Mouse (Mus musculus) neural tube, embryonic 15.5 days (tissue): ENCODE data around the gene Slc7a15. TPM values are rescaled to one million over a fixed set of nuclear protein-coding genes. Genes with fewer than 3 reads are reported as not detected.
"Not testable (repeated sequence)": the region's sequence is repeated elsewhere in the genome, so short reads cannot be mapped to it uniquely, and the experiment has no call there.

Experiments
- ATAC-seq: fragments of 200-750 bp; cut with Nextera tagmentation; 2 replicates; pipeline ENCODE4 v1.8.0; 2017; ENCODE audit warnings: mild to moderate bottlenecking, moderate TSS enrichment, moderate library complexity; ENCODE audit not compliant: low FRiP score
- H3K27ac ChIP-seq: fragments of 300-500 bp; sonication (generic); replicated peaks from 2 replicates; pipeline ENCODE4 v1.5.1; 2015; ENCODE audit warnings: mild to moderate bottlenecking, inconsistent platforms
- H3K27me3 ChIP-seq: fragments of 300-500 bp; sonication (generic); replicated peaks from 2 replicates; pipeline ENCODE4 v1.6.1; 2015; ENCODE audit warnings: inconsistent platforms
- H3K36me3 ChIP-seq: fragments of 300-500 bp; sonication (generic); 2 replicates; pipeline ENCODE4 v1.6.1; 2015; ENCODE audit warnings: inconsistent platforms
- H3K4me1 ChIP-seq: fragments of 300-500 bp; sonication (generic); 2 replicates; pipeline ENCODE4 v1.6.1; 2015; ENCODE audit warnings: inconsistent platforms
- H3K4me2 ChIP-seq: fragments of 300-500 bp; sonication (generic); 2 replicates; pipeline ENCODE4 v1.6.1; 2015; ENCODE audit warnings: inconsistent platforms, mild to moderate bottlenecking, moderate library complexity
- H3K4me3 ChIP-seq: fragments of 300-500 bp; sonication (generic); replicated peaks from 2 replicates; pipeline ENCODE4 v1.5.1; 2015; ENCODE audit warnings: mild to moderate bottlenecking, inconsistent platforms
- H3K9ac ChIP-seq: fragments of 300-500 bp; sonication (generic); replicated peaks from 2 replicates; pipeline ENCODE4 v1.6.1; 2015; ENCODE audit warnings: mild to moderate bottlenecking, inconsistent platforms
- H3K9me3 ChIP-seq: fragments of 300-500 bp; sonication (generic); replicated peaks from 2 replicates; pipeline ENCODE4 v1.6.1; 2016; ENCODE audit warnings: inconsistent platforms
- WGBS: fragments of 180-500 bp; shearing (Covaris S2); methylation state at CpG from one replicate; pipeline ENCODE4 v1.1.7; 2015; ENCODE audit warnings: mixed read lengths; 5-methylcytosine and 5-hydroxymethylcytosine counted together
- polyA plus RNA-seq: library from polyadenylated mRNA; unstranded; fragments of >200 nt; fragmentation: Nextera tagmentation; extraction: Ambion mirVana; gene quantifications from 2 replicates; pipeline ENCODE4 v1.2.1, GENCODE M21; 2015

Gene Slc7a15
- polyA plus RNA-seq, 1 experiment from 2014 or later = not detected

DNA sequence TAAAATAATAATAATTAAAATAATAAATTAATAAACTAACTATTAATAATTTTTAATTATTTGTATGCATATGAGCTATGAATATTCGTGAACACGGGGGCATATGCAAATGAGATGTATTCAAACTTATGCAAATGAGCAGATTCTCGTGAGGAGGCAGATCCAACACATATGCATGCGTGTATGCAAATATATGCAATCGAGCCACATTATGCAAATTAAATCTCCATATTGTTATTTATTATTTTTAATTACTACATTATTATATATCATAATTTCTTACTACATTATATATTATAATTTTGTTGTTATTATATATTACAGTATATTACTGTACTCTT is 21.8 kb upstream of the Slc7a15 start:
- Histone ChIP-seq H3K4me2 (no peak overlapping the region), H3K9ac (no peak overlapping the region), H3K9me3 (no peaks in the 10 kb centered on the region), H3K4me3 (no peak overlapping the region), H3K4me1 (no peaks in the 10 kb centered on the region), H3K27ac (no peak overlapping the region), H3K36me3 (0 out of 2 replicates have a peak, but pooled peaks cover 4% of the 10 kb centered on the region), H3K27me3 (no peaks in the 10 kb centered on the region)
- 77% methylated on average over 5 of the region's 5 CpGs for WGBS
- ATAC-seq = no peak

DNA sequence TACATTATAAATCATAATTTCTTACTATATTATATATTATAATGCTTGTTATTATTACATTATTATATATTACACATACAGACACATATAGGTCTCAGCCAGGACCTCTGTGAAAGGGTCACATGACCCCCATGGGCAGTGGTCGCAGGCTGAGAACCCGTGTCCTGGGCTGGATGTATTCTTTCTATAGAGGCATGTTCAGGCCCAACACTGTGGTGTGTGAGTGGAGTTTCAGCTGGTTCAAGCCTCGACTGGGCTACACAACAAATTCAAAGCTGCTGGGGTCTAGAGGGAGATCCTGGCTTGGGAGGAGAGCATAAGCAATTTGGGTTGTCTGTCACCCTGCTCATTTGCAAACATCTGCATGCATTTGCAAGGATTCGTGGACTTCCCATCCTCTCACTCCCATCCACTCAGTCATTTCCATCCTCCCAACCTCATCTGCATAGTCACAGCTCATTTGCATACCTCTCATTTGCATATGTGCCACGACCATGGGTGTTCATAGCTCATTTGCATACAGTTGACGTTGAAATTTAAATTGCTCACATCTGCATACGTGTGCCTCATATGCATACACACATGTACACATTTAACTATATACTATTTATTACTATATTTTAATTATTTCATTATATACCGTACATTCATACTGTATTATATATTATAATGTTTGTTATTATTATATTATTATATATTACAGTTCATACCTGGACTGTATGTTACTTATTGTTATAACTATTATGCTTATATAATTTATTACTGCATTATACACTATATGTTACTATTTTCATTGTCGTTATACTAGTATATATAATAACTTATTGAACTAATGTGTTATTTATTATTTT is 21.2 kb upstream of the Slc7a15 start:
- Histone ChIP-seq H3K27me3 (no peaks in the 10 kb centered on the region), H3K9ac (no peak overlapping the region), H3K4me1 (no peaks in the 10 kb centered on the region), H3K9me3 (no peaks in the 10 kb centered on the region), H3K36me3 (0 out of 2 replicates have a peak, but pooled peaks cover 4% of the 10 kb centered on the region), H3K4me3 (no peak overlapping the region), H3K27ac (no peak overlapping the region), H3K4me2 (no peak overlapping the region)
- 75% methylated on average over 9 of the region's 9 CpGs for WGBS
- ATAC-seq = no peak

DNA sequence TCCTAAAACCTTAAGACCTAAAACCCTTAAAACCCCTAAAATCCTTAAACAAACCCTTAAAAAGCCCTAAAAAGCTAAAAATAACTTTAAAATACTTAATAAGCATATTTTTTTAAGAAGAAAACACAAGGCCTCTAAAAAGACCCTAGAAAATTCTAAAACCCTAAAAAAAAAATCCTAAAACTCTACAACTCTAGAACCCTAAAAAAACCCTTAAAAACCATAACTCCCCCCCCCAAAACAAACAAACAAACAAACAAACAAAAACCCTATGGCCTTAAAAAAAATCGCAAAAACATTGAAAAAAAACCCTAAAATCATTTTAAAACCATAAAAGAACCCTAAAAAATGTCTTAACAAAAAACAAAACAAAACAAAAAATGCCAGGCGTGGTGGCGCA is 19.4 kb upstream of the Slc7a15 start:
- no peaks in the 10 kb centered on the region for H3K9me3 ChIP-seq
- no peaks in the 10 kb centered on the region for H3K4me1 ChIP-seq
- H3K4me2 ChIP-seq = no peak overlapping the region
- WGBS = 90% methylated on average over 3 of the region's 3 CpGs
- no peak overlapping the region for H3K27ac ChIP-seq
- H3K27me3 ChIP-seq = no peaks in the 10 kb centered on the region
- H3K36me3 ChIP-seq = 0 out of 2 replicates have a peak, but pooled peaks cover 4% of the 10 kb centered on the region
- H3K9ac ChIP-seq = no peak overlapping the region
- H3K4me3 ChIP-seq = no peak overlapping the region
- ATAC-seq = no peak

DNA sequence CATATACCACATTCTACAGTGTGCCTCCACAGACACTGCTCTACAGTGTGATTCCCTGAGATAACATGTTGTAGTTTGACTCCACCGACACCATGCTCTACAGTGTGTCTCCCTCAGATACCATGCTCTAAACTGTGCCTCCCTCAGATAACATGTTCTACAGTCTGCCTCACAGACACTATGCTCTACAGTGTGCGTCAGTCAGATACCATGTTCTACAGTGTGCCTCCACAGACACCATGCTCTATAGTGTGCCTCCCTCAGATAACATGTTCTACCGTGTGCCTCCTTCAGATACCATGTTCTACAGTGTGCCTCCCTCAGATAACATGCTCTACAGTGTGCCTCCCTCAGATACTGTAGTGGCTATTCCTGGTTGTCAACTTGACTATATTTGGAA is 10.2 kb upstream of the Slc7a15 start:
- H3K4me2 ChIP-seq = no peak overlapping the region
- WGBS = 97% methylated on average over 3 of the region's 3 CpGs
- no peaks in the 10 kb centered on the region for H3K9me3 ChIP-seq
- H3K4me3 ChIP-seq = no peak overlapping the region
- H3K4me1 ChIP-seq = no peaks in the 10 kb centered on the region
- H3K9ac ChIP-seq = no peak overlapping the region
- no peak overlapping the region for H3K27ac ChIP-seq
- H3K36me3 ChIP-seq = no peaks in the 10 kb centered on the region
- no peaks in the 10 kb centered on the region for H3K27me3 ChIP-seq
- no peak for ATAC-seq

DNA sequence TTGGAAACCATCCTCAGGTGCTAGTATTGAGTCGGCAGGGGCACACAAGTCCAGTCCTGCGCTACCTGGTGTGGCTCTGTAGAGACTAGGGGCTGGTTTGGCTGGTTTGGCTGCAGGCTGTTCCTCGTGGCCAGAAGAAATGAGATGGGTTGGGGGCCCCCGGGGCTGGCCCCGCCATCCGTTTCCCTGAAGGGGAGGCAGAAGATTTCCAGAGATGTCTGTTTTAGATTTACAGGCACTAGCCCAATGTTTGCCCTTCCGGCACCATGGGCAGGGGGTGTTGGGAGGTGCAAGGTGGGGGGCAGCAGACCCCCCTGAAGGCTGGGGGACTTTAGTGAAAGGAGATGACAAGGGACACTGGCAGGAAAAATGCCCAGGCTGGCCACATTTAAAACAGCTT is 3.3 kb downstream of the Slc7a15 start:
- Histone ChIP-seq H3K9me3 (no peaks in the 10 kb centered on the region), H3K36me3 (no peaks in the 10 kb centered on the region), H3K4me3 (no peak overlapping the region), H3K27ac (no peak overlapping the region), H3K27me3 (no peaks in the 10 kb centered on the region), H3K4me2 (no peak overlapping the region), H3K4me1 (no peaks in the 10 kb centered on the region), H3K9ac (no peak overlapping the region)
- ATAC-seq = no peak
- WGBS = 94% methylated on average over 7 of the region's 7 CpGs

DNA sequence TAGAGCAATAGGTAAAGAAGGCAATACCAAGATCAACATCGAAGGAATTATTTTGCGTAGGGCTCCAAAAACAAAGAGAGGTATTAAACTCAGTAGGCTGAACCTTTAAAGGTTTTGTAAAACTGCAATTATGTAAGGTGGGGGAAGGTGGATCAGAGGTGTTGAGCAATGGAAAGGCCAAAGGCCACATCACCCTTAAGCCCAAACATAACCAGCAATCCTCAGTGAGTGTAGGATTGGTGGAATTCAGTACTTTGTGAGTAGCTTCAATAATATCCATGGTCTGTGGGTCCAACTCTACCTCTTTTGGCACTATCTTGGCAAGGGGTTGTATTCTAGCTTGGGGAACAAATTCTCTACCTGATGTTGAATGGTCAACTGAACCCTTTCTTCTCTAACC is 7.5 kb downstream of the Slc7a15 start:
- not testable (repeated sequence) for H3K9ac ChIP-seq
- 98% methylated on average over 2 of the region's 2 CpGs for WGBS

DNA sequence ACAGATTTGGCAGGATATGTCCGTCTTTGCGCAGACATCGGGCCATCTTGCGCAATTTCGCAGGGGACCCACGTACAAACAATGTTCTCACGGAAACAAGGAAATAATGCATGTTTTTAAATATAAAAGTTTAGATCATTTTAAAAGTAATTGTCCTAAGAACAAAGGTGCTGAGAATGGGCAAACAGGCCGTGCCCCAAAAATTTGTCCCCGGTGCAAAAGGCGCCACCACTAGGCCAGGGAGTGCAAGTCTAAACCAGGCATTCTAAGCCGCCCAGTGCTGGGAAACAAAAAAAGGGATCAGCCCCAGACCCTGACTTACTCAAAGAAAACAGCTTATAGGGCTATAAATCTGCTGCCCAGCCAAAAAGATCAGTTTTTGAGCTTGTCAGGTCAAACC is 25.5 kb downstream of the Slc7a15 start:
- Histone ChIP-seq H3K4me1 (no peaks in the 10 kb centered on the region), H3K27me3 (no peaks in the 10 kb centered on the region), H3K36me3 (no peaks in the 10 kb centered on the region), H3K9ac (no peak overlapping the region), H3K27ac (no peak overlapping the region), H3K4me3 (no peak overlapping the region), H3K9me3 (no peaks in the 10 kb centered on the region), H3K4me2 (peak overlapping the region; percentile 27; the same call in 1 of the 2 replicates)
- WGBS = 80% methylated on average over 11 of the region's 11 CpGs
- ATAC-seq = no peak

More for the DNA sequence above, 7.5 kb downstream of the Slc7a15 start:
- H3K4me3 ChIP-seq, ATAC-seq, H3K36me3 ChIP-seq, H3K27me3 ChIP-seq, H3K27ac ChIP-seq, H3K4me1 ChIP-seq, H3K9me3 ChIP-seq, H3K4me2 ChIP-seq: not testable (repeated sequence)

DNA sequence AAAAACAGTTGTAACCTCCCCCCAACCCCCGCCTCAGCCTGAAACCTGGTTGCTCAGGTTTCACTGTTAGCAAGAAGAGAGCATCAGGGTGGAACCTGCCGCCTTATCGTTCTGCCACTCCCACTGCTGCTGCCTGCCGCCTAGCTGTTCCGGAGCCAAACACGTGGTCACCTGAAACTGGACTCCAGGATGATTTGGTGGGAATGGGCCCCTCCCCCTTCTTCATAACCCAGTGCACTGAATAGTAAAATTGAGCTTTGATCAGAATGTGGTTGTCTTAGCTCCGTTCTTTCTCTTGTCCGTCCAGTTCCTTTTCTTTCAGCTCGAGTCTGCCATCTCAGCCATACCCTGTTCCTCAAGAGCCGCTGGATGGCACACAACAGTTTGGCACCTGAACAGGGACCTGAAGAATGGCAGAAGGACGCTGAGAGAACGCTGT is 26.9 kb downstream of the Slc7a15 start:
- not testable (repeated sequence) for H3K27me3 ChIP-seq, H3K4me3 ChIP-seq, H3K9me3 ChIP-seq, H3K9ac ChIP-seq, H3K36me3 ChIP-seq, H3K4me1 ChIP-seq, ATAC-seq, H3K27ac ChIP-seq
- 54% methylated on average over 12 of the region's 12 CpGs for WGBS
- peak overlapping the region; percentile 17 for H3K4me2 ChIP-seq

DNA sequence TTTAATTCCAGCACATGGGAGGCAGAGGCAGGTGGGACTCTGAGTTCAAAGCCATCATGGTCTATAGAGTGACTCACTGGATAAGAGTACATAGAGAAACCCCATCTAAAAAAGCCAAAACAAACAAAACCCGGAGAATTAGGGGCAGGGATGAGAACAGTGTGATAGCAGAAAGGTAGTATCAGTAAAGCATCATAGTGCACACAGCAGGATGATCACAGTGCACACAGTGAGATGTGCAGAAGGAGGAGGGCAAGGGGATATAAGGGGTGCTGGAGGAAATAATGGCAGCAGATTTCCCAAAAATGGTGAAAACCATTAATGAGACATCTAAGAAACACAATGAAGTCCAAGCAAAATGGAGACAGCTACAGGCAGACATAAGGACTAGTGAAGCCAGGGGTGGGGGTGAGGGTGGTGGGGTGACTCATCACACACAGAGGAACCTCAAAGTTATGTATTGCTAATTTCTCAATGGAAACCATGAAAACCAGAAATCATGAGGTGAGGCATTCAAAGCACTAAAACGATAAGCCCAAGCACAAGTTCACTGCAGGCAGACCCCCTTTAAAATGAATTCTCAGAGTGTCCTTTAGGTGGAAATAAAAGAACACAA is 27.5 kb downstream of the Slc7a15 start:
- WGBS = 76% methylated on average over 2 of the region's 2 CpGs
- ATAC-seq = not testable (repeated sequence)

DNA sequence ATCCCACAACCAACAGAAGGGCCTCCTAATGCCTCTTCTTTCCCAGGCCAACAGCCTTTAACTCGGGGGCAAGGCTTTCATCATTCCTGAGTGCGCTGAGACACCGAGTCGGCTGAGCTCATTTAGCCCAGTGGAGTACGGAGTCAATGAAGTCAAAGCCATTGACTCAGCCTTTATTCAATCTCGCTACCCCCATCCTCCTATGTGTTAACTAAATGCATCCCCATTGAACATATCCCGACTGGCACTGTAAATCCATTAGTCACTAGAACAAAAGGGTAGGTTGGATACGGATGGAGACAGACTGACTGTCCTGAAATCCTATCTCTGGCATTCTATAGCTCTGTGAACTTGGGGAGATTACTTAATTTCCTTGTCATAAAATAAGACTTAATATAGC is 36.7 kb downstream of the Slc7a15 start:
- ATAC-seq = 0 out of 2 replicates have a peak, but pooled peaks have one; percentile 28
- H3K9me3 ChIP-seq, H3K9ac ChIP-seq, H3K27me3 ChIP-seq, H3K4me3 ChIP-seq, H3K36me3 ChIP-seq, H3K4me1 ChIP-seq, H3K27ac ChIP-seq: not testable (repeated sequence)
- 34% methylated on average over 8 of the region's 8 CpGs for WGBS
- peak overlapping the region; percentile 31 for H3K4me2 ChIP-seq

More for the DNA sequence above, 27.5 kb downstream of the Slc7a15 start:
- H3K4me1 ChIP-seq, H3K9me3 ChIP-seq, H3K4me3 ChIP-seq, H3K36me3 ChIP-seq, H3K4me2 ChIP-seq, H3K27ac ChIP-seq, H3K27me3 ChIP-seq, H3K9ac ChIP-seq: not testable (repeated sequence)

DNA sequence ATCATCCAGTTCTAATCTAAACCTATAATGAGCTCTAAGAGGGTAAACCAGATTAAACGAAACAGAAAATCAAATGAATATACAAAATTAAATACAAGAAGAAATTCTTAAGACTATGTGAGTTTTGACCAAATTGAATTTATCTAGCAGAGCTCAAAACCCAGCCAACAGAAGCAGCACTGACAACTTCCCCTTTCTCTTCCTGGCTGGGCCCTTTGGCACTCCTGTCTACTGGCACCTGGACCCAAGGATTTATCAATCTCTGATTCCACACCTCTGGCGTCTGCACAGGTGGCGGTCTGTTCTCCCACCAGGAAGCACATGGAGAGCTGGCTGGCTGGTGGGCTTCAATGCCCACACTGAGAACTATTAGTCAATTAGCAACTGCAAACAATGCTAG is 39.0 kb downstream of the Slc7a15 start:
- H3K4me1 ChIP-seq, H3K9ac ChIP-seq, H3K27me3 ChIP-seq, H3K4me3 ChIP-seq, H3K36me3 ChIP-seq, H3K27ac ChIP-seq, H3K9me3 ChIP-seq, ATAC-seq, H3K4me2 ChIP-seq: not testable (repeated sequence)
- 89% methylated on average over 3 of the region's 3 CpGs for WGBS

DNA sequence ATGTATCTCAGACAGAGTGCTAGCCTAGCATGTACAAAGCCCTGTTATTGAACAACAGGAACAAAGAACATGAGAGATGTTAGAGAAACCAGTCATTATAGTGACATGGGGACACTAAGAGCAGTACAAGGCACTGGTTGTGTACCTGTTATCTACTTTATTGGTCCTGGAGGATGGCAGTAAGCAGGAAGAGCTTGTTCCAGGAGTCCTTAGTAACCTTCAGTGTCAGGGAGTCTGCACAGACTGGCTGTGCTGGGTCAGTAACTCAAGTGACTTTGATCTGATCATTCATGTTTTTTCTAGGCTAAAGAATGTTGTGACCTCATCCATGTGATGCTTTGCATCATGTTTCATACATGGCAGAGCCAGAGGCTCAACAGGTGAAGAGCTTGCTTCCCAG is 42.7 kb downstream of the Slc7a15 start:
- Histone ChIP-seq H3K4me1 (no peaks in the 10 kb centered on the region), H3K9me3 (no peaks in the 10 kb centered on the region), H3K27me3 (no peaks in the 10 kb centered on the region), H3K4me3 (no peak overlapping the region), H3K9ac (no peak overlapping the region), H3K27ac (no peak overlapping the region), H3K4me2 (no peak overlapping the region), H3K36me3 (no peaks in the 10 kb centered on the region)
- ATAC-seq = no peak
